Mouse (Mus musculus) CD8-positive naive resting alpha-beta T cell, adult 2 months (primary cell): ENCODE data around the gene Itk.

ENCODE experiments used
- DNase-seq, 2 experiments: peaks; one replicate each; pipeline ENCODE4 v3.0.0; 2022; ENCODE audit warnings: low read depth in 2 of 2, low spot score in 2 of 2

Itk gene

GRCm38 (mm10) chr11:46278140-46278539 is 111.2 kb downstream of the Itk start:
- no peak for DNase-seq

- peak; percentile 21 to 51 for DNase-seq
Observed at GRCm38 (mm10) chr11:46276778-46277177, 112.5 kb downstream of the Itk start.

- no peak for DNase-seq
Observed at GRCm38 (mm10) chr11:46276168-46276567, 113.1 kb downstream of the Itk start.

GRCm38 (mm10) chr11:46275302-46275701 is 114.0 kb downstream of the Itk start:
- peak; percentile 75 to 81 for DNase-seq
